Mouse (Mus musculus): ENCODE data around the gene Casp8.
"Not testable (repeated sequence)": the region's sequence is repeated elsewhere in the genome, so short reads cannot be mapped to it uniquely, and the experiment has no call there.

The Casp8 gene

GRCm38 (mm10) chr1:58795291-58796058, at the start of gene Casp8:
Gene Casp8 (plus strand): TSS chr1:58795374.
- DNase-seq (ENCODE audit: extremely low read depth, low read depth): peak; percentile 94

DNA sequence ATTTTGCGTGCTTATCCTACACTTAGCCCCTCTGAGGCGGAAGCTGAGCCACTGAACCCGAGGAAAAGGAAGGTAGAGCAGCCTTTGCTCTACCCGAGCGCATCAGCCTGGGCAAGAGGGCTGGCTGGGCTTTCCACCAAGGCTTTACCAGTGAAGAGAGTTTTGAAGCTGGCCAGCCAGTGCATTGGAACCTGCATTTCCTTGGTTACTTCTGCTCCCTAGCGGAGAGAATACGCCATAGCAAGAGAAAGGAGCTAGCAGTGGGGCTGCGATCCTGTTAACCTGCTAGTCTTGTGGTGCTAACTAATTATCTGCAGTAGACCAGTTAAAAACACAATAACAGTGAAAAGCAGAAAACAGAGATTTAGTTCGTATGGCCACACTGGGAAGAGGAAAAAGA, 48.3 kb upstream of the Casp8 start:
- peak; percentile 43 for DNase-seq (ENCODE audit: extremely low read depth, low read depth)

GRCm38 (mm10) chr1:58759451-58759850, 35.7 kb upstream of the Casp8 start:
- DNase-seq (ENCODE audit: extremely low read depth, low read depth): no peak

DNA sequence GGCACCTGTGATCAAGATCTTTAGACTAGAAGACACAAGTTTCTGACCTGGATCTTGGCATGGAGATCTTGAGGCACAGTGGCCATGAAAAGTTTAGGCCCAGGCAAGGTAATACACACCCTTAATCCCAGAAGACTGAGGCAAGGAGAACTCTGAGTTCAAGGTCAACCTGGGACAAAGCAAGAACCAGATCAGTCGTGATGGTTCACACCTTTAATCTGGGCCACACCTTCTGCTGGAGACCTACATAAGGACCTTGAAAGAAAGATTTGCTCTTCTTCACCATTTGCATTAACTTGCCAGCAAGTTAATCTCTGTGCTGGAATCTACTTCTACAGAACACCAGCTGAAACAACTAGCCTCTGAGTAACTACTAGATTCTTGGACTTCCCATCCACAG, 34.6 kb upstream of the Casp8 start:
- no peak for DNase-seq (ENCODE audit: extremely low read depth, low read depth)

- not testable (repeated sequence) for DNase-seq (ENCODE audit: extremely low read depth, low read depth)
Measured at GRCm38 (mm10) chr1:58761391-58762275, 33.5 kb upstream of the Casp8 start.

- no peak for DNase-seq (ENCODE audit: extremely low read depth, low read depth)
Measured at GRCm38 (mm10) chr1:58762576-58762975, 32.6 kb upstream of the Casp8 start.

- not testable (repeated sequence) for DNase-seq (ENCODE audit: extremely low read depth, low read depth)
Measured at GRCm38 (mm10) chr1:58766446-58766845, 28.7 kb upstream of the Casp8 start.

GRCm38 (mm10) chr1:58769136-58769535, 26.0 kb upstream of the Casp8 start:
- DNase-seq (ENCODE audit: extremely low read depth, low read depth): no peak

- no peak for DNase-seq (ENCODE audit: extremely low read depth, low read depth)
Measured at GRCm38 (mm10) chr1:58769701-58770100, 25.5 kb upstream of the Casp8 start.

DNA sequence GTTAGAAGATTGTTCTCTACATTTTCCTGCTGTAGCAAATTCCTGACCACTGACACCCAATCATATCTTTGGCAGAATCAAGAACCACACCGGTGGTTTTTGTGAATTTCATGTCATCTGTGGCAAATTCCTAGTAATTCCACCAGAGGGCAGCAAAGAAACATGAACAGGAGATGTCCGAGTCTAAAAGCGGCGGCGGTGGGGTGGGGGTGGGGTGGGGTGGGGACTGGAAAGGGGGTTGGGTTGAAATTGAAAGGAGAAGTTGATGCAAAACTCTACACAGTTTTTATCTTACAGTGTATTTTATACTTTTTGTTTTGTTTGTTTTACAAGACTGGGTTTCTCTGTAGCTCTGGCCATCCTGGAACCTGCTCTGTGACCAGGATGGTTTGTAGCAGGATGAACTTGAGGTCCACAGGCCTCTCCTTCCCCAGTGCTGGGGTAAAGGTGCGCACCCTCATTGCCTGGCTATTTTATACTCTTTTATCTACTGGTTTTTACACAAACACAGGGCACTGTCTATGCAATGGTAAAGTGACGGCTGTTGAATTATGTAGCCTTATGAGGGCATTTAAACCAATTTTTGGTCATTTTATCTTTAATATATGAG, 25.0 kb upstream of the Casp8 start:
- DNase-seq (ENCODE audit: extremely low read depth, low read depth): peak; percentile 42

DNA sequence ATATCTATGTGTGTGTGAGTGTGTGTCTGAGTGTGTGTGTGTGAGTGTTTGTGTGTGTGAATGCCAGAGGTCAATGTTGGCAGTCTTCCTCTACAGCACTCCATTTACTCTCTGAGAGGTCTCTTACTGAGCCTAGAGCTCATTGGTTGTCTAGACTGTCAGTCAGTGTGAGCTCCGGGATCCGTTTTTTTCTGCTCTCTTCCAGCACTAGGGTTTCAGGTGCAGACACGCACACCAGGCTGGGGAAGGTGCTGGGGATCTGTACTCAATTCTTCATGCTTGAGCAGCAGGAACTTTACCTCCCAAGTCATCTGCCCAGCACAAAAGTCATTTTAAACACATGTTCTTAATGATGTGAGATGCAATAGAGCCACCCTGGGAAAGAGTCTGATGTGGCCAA, 23.1 kb upstream of the Casp8 start:
- DNase-seq (ENCODE audit: extremely low read depth, low read depth): no peak

DNA sequence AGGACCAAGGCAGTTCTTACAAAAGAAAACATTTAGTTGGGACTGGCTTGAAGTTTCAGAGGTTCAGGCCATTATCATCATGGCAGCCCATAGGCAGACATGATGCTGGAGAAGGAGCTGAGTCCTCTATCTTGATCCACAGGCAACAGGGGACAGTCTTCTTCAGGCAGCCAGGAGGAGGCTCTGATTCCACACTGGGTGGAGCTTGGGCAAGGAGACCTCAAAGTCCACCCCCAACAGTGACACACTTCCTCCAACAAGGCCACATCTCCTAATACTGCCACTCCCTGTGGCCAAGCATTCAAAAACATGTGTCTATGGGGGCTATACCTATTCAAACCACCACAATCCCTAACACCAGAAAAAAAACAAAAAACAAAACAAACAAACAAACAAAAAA, 21.9 kb upstream of the Casp8 start:
- no peak for DNase-seq (ENCODE audit: extremely low read depth, low read depth)

- no peak for DNase-seq (ENCODE audit: extremely low read depth, low read depth)
Measured at GRCm38 (mm10) chr1:58773905-58774304, 21.3 kb upstream of the Casp8 start.

DNA sequence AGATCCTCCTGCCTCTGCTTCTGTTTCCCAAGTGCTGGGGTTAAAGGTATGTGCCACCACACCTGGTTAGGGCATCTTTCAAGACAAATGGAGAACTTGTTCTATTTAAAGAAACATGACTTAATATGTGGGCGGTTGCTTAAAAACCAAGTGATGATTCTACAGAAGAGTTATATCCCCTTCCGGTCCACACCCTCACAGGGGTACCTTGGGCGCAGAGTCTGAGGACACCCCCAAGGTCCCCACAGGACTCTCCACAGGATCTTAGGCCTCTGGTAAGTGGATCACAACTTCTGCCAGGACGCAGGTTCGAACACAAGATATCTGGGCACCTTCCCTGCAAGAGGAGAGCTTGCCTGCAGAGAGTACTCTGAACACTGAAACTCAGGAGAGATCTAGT, 19.8 kb upstream of the Casp8 start:
- DNase-seq (ENCODE audit: extremely low read depth, low read depth): no peak

DNA sequence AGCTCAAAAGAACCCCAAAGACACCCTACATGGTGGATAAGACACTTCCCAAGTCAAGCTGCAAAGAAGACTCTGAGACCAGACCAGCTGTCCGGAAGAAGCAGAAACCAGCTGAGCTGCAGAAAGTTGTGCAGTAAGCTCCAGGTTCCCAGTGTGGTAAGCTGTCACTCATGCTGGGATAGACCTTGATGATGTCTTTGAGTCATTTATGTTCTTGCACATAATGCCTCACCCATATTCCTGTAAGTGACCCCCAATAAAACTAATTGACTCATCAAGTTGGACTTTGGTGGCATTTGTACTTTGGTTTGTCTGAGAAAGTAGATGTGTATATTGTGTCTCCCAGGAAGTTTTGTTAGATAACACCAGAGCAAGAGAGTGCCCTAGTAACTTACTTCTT, 17.6 kb upstream of the Casp8 start:
- DNase-seq (ENCODE audit: extremely low read depth, low read depth): no peak

DNA sequence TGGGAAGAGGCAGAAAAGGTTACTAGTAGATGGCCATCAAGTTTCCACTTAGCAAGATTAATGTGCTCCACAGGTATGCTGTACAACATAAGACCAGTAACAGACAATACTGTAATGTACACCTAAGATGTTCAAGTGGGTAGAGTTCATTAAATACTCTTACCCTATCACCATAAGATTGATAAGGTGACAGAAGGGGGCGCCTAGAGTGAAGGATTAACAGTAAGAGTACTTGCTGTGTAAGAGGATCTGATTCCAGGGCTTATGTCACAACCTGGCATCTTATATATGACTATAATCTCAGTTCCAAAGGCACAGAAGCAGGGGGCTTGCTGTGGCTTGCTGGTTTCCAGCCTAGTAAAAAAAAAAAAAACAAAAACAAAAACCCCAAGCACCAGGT, 16.9 kb upstream of the Casp8 start:
- DNase-seq (ENCODE audit: extremely low read depth, low read depth): no peak

GRCm38 (mm10) chr1:58786276-58786675, 8.9 kb upstream of the Casp8 start:
- DNase-seq (ENCODE audit: extremely low read depth, low read depth): no peak

GRCm38 (mm10) chr1:58788410-58788809, 6.8 kb upstream of the Casp8 start:
- no peak for DNase-seq (ENCODE audit: extremely low read depth, low read depth)

- peak; percentile 30 for DNase-seq (ENCODE audit: extremely low read depth, low read depth)
Measured at GRCm38 (mm10) chr1:58794705-58795104, 469 bp upstream of the Casp8 start.

GRCm38 (mm10) chr1:58796059-58796363, 837 bp downstream of the Casp8 start:
- DNase-seq (ENCODE audit: extremely low read depth, low read depth): no peak

GRCm38 (mm10) chr1:58796853-58797252, 1.7 kb downstream of the Casp8 start:
- no peak for DNase-seq (ENCODE audit: extremely low read depth, low read depth)

DNA sequence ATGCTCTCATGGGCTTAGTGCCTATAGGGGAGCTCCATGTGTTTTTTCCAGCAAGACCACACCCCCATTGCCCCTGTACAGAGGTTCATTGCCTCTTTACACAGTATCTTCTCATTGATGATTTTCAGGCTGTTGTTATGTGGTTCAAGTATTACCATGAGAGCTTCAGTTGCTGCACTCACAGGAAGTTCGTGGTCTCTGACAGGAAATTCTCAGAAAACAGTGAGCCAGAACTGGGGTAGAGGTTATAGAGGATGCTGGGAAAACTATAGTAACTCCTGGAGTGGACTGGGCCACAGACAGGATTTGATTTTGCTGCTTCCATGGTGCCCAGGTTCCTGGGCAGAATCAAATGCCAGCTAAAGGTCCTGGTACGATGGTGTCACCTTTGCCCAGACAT, 2.2 kb downstream of the Casp8 start:
- peak; percentile 43 for DNase-seq (ENCODE audit: extremely low read depth, low read depth)
